Mouse (Mus musculus) olfactory bulb, adult 2 months (tissue): ENCODE data around the gene Thegl.

Experiments used
- CTCF ChIP-seq: fragments of 200-500 bp; IDR thresholded peaks from 2 replicates; pipeline ENCODE4 v1.5.1; 2012; ENCODE audit warnings: low read depth, mild to moderate bottlenecking, low read length, moderate library complexity; ENCODE audit not compliant: insufficient read depth
- POLR2A ChIP-seq: fragments of 200-500 bp; IDR thresholded peaks from 2 replicates; pipeline ENCODE4 v1.6.1; 2012; ENCODE audit warnings: mild to moderate bottlenecking, low read depth, low read length, moderate library complexity; ENCODE audit not compliant: insufficient read depth

DNA sequence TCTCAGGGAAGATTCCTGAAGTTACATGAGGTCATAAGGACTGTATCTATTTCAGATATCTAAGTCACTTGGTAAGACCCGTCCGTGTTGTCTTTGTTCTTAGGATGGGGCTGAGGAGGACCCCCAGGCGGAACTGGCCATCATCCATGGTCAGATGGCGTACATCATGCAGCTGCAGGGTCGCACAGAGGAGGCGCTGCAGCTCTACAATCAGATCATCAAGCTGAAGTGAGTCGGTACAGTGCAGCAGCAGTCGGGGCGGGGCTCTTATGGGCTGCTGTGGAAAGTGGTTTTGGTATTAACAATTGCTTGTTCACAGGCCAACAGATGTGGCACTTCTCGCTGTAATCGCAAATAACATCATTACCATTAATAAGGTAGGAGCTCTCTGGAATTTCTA, 31.8 kb upstream of the Thegl start:
- TF ChIP-seq CTCF (no peak), POLR2A (no peak)
